Mouse (Mus musculus): Measurements from ENCODE around the gene Pcgf1.

Gene Pcgf1

DNA sequence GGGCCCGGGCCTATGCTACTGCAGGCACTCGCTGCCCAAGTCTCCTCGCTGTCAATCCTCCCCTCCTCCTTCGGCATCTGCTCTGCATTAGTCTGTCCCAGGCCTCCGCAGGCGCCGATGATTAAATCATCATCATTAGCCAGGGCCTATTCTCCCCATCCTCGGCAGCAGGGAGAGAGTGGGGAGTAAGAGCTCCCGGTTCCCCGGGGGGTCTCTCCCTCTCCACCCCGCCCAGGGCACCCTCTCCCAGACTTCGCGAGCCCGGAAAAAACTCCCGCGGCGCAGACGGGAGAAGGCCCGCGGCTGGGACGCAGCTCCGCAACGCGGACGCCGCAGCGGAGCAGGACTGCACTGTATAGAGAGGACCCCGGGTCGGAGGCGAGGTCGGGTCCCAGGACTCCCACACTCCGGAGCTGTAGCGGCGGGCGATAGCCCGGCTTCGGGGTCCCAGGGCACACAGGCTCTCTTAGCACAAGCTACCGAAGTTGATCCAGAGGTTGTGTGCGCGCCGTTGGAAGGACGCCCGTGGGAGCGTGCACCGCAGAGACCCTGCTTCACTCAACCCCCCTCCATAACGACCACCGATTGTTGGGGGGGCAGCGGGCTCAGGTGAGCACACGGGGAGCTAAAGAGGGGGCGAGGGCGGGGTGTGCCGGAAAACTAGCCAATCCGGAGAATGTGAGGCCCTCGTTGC, at the start of gene Pcgf1:
Gene Pcgf1, plus strand, starts transcription at position 240 of the 694 bp plus-strand sequence.
- no peak for DNase-seq (ENCODE audit: low read depth, low spot score)

DNA sequence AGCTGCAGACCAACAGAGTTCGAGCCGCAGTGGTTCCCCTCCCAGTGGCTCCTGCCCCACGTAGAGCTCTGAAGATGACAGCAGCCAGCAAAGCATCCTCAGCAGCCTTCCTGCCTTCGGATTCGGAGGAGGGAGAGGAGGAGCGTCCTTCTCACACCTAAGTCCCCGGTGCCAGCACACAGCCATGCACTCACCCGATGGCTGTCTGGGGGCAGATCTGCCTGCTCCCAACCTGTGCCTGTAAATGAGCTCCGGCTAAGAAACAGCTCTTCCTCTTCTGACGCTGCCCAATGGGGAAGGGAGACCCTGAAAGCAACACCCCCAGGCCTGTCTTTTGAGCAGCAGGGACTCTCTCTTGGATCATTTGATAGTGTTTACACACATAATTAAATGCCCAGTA, 47.9 kb upstream of the Pcgf1 start:
- no peak for DNase-seq (ENCODE audit: low read depth, low spot score)

DNA sequence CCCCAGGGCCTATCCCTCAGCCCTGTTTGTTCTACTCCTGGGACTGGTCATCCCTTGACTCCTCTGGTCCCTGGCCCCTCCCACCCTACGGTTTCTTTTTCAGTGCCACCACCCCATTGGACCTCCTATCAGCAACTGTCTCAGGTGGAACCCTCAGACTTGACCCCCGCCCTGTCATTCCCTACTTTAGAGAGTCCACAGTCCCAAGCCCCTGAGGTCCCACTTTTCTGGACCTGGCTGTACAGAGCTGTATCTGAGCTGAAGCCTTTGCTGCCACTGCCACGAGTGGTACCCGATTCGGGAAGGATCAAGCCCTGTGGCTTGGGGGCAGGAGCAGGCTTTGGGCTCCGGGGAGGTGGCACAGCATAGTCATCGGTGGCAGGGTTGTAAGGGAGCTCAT, 46.6 kb upstream of the Pcgf1 start:
- DNase-seq (ENCODE audit: low read depth, low spot score): no peak

DNA sequence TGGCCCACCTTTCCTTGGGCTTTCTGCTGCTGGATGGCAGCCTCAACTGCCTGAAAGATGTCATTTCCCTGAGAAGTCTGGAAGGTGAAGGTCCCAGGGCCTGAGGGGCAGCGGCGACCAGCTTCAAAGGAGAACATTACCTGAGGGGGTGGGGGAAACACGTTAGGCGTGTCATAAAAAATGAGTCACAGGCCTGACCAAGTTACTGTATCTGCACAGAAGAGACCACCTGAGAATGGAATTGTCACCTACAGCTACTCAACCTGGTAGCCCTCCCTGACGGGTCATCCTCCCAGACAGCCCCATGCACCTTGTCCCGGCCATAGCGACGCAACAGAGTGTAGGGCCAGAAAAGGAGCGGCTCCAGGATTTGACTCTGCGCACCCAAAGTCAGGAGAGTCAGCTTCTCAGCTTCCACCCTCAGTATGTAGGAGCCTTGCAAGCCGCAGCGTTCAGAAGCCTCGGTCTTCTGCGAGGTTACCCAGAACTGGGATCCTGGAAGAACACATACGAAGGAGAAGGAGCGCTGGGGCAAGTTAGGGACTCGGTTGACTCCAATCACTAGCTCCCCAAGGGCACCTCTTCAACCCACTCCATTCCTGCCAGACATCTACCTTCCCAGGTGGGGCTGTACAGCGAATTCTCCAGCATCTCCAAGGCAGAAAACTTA, 45.6 kb upstream of the Pcgf1 start:
- DNase-seq (ENCODE audit: low read depth, low spot score): no peak

GRCm38 (mm10) chr6:83032769-83033191, 44.9 kb upstream of the Pcgf1 start:
- DNase-seq (ENCODE audit: low read depth, low spot score): peak; percentile 74

DNA sequence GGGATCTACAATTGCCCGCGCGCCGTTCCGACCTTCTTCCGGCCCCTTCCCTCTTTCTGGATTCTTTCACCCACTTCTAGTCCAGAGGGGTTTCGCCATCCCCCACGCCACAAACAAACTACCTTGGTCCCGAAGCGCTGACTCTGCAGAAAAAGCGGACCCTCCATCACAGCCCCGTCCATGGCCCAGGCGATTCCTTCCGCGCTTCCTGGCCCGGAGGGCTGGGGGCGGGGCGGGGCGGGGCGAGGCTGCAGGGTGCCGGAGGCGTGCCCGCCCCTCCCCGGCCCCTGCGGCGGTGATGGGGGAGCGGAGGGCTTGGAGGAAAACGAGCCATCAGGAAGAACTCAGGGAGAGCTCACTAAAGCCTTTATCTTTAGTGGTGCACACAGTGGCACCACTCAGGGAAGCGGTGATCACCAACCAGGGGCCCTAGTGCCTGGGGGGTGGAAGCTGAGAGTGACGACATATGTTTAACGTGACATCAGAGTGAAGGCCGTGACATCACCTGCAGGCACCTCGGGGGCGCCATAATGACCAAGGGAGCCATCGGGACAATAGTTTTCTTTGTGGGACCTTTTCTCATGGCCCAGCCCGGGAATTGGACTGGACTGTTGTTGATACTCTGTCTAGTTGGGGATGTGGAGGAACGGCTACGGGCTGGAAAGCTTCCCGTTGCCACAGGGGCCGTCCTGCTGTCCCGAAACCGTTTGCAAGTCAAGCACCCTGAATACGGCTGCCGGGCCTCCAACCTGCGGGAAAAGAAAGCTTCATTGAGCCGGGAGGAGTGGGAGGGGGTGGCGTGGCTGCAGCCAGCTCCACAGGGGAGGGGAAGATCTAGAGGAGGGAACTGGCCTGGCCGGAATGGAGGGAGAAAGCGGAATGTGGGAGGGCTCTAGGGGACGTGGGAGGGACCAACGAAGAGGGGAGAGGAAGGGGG, 44.2 kb upstream of the Pcgf1 start, which contains the start of the genes Dok1 and Loxl3:
Gene Dok1, minus strand, starts transcription at position 223 of the 937 bp plus-strand sequence.
Gene Loxl3, plus strand, starts transcription at position 925 of the 937 bp plus-strand sequence.
- peak; percentile 82 for DNase-seq (ENCODE audit: low read depth, low spot score)

GRCm38 (mm10) chr6:83034463-83035055, 43.1 kb upstream of the Pcgf1 start:
- no peak for DNase-seq (ENCODE audit: low read depth, low spot score)

GRCm38 (mm10) chr6:83037188-83037587, 40.5 kb upstream of the Pcgf1 start:
- no peak for DNase-seq (ENCODE audit: low read depth, low spot score)

DNA sequence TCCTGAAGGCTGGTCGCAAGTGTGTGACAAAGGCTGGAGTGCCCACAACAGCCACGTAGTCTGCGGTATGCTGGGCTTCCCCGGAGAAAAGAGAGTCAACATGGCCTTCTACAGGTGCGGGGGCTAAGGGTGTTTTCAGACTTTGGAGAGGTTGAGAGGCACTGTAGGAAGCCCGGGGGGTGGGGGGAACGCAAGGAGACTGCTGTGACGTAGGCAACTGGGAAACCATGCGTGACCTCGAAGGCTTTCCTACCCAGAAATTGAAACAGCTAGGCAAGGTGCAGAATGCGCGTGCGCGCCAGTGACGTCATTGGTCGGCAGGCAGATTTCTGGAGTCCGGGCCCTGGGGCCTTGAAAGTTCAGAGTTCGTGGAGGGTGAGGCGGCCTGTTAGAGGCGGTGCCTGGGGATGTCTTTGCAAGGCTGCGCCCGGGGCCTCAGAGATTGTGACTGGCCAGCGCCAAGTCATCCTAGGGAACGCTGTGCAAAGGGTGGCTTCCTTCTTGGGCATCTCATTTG, 39.1 kb upstream of the Pcgf1 start:
- DNase-seq (ENCODE audit: low read depth, low spot score): peak; percentile 87

GRCm38 (mm10) chr6:83040601-83041000, 37.1 kb upstream of the Pcgf1 start:
- no peak for DNase-seq (ENCODE audit: low read depth, low spot score)

DNA sequence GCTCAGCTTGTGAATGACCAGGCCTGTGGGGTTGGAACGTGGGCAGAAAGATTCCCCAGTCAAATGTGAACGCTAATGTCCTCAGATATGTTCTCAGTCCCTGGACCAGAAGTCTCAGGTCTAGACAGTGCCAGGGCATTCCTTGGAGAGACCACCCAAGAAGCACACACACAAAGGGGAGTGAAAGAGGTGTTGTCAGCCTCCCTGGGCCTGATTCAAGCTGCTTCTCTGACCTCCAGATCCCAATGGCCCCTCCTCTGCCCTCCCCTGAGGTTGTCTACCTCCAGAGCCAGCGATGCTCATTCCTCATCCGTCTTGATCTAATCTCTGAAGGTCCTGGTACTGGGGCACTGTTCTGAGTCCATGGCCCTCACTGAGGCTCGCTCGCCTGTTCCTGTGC, 34.1 kb upstream of the Pcgf1 start:
- DNase-seq (ENCODE audit: low read depth, low spot score): no peak

DNA sequence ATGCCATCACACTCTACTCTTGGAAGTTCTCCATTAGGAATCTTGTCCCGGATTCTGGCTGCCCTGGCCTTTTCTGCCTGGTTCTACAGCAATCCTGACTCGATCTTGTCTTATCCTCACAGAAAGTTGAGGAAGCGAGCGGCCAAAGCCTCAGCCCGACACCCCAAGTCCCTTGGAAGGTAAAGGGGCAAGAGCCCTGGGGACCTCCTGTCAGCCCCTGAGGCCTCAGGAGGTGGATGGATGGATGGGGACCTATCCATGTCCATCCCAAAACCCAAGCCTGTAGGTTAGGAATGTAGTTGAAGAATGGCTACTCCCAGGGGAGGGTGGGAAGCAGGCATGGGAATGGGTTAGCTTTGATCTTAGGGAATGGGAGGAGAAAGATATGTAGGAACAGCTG, 33.7 kb upstream of the Pcgf1 start:
- DNase-seq (ENCODE audit: low read depth, low spot score): no peak

GRCm38 (mm10) chr6:83044742-83045141, 32.9 kb upstream of the Pcgf1 start:
- no peak for DNase-seq (ENCODE audit: low read depth, low spot score)

GRCm38 (mm10) chr6:83049367-83049766, 28.3 kb upstream of the Pcgf1 start:
- no peak for DNase-seq (ENCODE audit: low read depth, low spot score)

GRCm38 (mm10) chr6:83053136-83053960, 24.3 kb upstream of the Pcgf1 start:
- peak; percentile 47 for DNase-seq (ENCODE audit: low read depth, low spot score)

DNA sequence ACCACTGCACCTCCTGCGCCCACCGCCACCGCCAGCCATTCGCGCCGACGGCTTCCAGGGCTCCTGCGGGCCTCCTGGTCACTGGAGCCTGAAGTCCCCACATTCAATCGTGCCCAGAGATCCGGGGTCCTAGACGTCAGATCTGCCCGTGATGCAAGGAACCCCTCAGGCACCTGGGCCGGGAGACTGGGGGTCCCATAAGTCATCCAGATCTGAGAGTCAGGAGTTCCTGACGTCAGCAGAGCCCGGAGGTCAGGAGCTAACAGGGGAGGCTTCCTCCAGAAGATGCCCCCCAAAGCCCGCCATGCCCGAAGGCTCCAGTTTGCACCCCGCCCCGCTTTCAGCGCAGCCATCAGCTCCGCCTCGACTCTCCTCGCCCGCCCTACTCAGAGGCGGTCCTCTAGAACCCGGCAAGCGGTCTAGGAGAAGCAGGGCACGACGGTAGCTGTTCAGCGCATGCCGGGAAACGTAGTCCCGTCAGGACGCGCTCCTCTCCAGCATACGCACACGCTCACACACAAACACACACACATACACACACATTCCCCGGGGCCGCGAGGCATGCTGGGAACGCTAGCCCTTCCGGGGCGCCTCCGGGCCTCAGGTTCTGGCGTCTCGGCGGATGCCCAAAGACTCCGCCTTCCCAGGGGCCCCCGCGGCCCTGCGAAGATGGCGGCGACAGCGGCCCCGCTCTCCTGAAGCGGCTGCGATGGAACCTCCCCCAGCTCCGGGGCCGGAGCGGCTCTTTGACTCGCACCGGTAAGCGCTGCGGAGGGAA, 23.4 kb upstream of the Pcgf1 start, which contains the start of gene Aup1:
Gene Aup1, plus strand, starts transcription at position 448 of the 778 bp plus-strand sequence.
- DNase-seq (ENCODE audit: low read depth, low spot score): peak; percentile 97

- DNase-seq (ENCODE audit: low read depth, low spot score): no peak
Observed at GRCm38 (mm10) chr6:83054871-83055431, 22.7 kb upstream of the Pcgf1 start, which contains the start of gene Htra2. TSS of gene Htra2 (minus strand) at chr6:83055273.

DNA sequence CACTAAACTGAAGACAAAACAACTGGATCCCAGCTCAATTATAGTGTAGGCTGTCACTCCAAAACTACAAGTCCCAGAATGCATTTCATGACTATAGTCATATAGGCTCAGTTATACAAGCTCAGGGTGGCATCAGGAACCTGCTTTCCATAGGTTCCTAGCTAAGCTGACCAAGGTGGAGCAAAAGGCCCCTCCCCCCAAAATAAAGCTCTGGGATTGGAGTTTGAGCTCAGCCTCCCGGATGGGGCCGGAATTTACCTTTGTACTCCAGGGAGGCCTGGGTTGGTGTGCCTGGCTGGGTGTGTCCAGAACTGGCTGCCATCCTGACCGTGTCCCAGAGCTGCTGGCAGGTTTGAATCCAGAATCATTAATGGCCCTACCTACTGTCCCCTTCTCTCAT, 19.9 kb upstream of the Pcgf1 start, which contains the start of gene Dqx1:
Gene Dqx1, plus strand, starts transcription at position 55 of the 400 bp plus-strand sequence.
- no peak for DNase-seq (ENCODE audit: low read depth, low spot score)

- DNase-seq (ENCODE audit: low read depth, low spot score): no peak
Observed at GRCm38 (mm10) chr6:83058725-83059124, 18.9 kb upstream of the Pcgf1 start.
